Mouse (Mus musculus) kidney, adult 11 months (tissue): ENCODE measurements at regions not wholly inside any gene's neighbourhood (a gene's known extent, or its start where the extent isn't known, plus 50 kb on each side); places are given as distances from the start of the nearest gene placed in this dataset.

Source experiments
- DNase-seq: peaks from one replicate; pipeline ENCODE4 v3.0.0; 2022

- no peak for DNase-seq
Measured at GRCm38 (mm10) chr14:98505321-98505720, 335.8 kb upstream of the Dach1 start.

GRCm38 (mm10) chr14:98477416-98477815 is 307.9 kb upstream of the Dach1 start:
- DNase-seq: no peak

GRCm38 (mm10) chr14:98471803-98472509 is 302.4 kb upstream of the Dach1 start:
- DNase-seq: no peak

GRCm38 (mm10) chr14:98454461-98454860 is 284.9 kb upstream of the Dach1 start:
- no peak for DNase-seq

- no peak for DNase-seq
Measured at GRCm38 (mm10) chr14:98452191-98452590, 282.6 kb upstream of the Dach1 start.

- no peak for DNase-seq
Measured at GRCm38 (mm10) chr14:98449568-98449967, 280.0 kb upstream of the Dach1 start.

GRCm38 (mm10) chr14:98442411-98442810 is 272.8 kb upstream of the Dach1 start:
- no peak for DNase-seq

GRCm38 (mm10) chr14:98441954-98442353 is 272.4 kb upstream of the Dach1 start:
- no peak for DNase-seq

GRCm38 (mm10) chr14:98431959-98432358 is 262.4 kb upstream of the Dach1 start:
- DNase-seq: no peak

GRCm38 (mm10) chr14:98417719-98418118 is 248.2 kb upstream of the Dach1 start:
- no peak for DNase-seq

- DNase-seq: no peak
Measured at GRCm38 (mm10) chr14:98414201-98414600, 244.6 kb upstream of the Dach1 start.

- no peak for DNase-seq
Measured at GRCm38 (mm10) chr14:98405936-98406635, 236.5 kb upstream of the Dach1 start.

- no peak for DNase-seq
Measured at GRCm38 (mm10) chr14:98404026-98404425, 234.5 kb upstream of the Dach1 start.

GRCm38 (mm10) chr14:98387871-98388270 is 218.3 kb upstream of the Dach1 start:
- no peak for DNase-seq
